Mouse (Mus musculus) ovary, adult 18-20 months (tissue): ENCODE data around the gene Ppp1r3d.

Source experiments
- DNase-seq: peaks from one replicate; pipeline ENCODE4 v3.0.0; 2022; ENCODE audit warnings: low spot score, mixed read lengths

Gene Ppp1r3d

DNA sequence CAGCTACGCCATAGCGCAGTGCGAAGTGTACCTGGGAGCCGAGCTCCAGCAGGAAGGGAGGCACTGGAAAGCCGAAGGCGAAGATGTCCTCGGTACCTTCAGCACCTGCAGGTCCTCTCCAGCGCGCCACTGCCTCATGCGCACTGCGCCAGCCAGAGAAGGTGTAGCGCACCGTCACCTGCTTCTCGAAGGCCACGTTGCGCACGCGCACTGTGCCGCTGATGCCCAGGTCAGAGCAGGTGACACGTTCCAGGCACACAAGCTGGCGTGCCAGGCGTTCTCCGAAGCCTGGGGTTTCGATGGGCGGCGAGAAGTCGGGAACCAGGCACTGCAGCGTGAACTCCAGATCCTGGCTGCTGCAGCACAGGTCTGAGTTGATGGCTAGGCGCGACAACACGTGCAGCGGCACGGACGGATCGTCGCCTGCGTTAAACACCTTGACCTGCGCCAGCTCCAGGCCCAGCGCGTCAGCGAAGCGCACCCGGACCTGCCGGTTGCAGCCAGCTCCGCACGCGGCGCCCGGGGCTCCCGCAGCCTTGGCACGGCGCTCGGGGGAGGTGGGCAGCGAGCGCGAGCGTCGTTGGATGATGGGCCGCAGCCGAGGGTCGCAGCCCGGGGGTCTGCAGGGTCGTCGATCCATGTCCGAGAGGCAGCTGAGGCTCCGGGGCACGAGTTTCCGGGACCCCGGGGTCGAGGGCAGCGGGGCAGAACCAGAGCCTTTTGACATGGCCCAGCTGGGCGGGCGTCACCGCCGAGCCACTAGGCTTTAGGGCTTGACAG is 601 bp downstream of the Ppp1r3d start:
- no peak for DNase-seq

DNA sequence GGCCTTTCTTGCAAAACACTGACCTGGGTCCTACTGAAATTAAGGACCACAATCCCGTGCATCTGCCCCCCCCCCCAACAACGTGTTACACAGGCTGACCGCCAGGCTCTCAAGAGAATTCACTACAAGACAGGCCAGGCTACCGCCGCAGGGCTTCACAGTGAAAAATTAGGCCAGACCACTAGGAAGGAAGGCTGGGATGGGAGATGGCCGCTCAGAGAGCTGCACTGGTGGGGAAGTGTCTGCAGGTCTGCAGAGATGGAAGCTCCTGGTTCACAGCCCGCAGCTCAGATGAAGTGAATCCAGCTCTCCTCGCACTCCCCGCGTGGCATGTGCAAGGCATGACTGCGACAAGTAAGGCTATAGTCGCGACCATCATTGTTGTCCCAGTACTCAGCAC is 1.2 kb downstream of the Ppp1r3d start:
- no peak for DNase-seq

DNA sequence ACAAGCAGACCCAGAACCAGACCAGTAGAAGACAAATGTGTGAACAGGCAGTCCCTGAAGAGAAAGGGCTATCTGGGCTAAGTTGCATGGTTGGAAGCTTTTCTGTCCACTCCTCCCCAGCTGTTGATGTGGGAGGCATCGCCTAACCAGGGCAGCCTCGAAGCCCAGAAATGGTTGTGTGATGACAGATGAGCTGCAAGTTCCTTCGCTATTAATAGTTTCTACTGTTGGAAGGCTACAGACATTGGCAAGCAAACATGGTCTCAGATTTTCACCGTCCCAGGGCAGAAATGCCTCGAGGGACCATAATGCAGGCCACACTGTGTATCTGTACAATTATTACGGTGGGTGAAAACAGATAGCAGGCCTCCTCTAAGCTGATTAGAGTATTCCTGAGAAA is 1.7 kb downstream of the Ppp1r3d start:
- DNase-seq = no peak

DNA sequence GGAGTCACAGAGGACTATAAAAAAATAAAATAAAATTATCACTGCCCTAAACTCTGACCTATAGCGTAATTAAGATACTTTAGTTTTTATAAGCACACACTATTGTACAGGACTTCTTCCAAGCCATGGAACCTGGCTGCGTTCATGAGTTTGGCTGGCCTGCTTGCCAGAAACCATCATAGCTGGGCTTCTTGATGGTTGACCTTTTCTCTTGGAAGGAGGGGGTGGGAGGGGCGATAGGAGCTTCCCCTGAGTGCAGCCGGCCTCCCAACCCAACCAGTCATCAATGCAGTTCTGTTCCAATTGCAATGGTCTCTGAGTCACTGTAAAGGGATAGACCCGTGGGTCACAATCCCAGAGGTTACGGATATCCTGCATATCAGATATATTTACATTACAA is 4.0 kb downstream of the Ppp1r3d start:
- DNase-seq = no peak

DNA sequence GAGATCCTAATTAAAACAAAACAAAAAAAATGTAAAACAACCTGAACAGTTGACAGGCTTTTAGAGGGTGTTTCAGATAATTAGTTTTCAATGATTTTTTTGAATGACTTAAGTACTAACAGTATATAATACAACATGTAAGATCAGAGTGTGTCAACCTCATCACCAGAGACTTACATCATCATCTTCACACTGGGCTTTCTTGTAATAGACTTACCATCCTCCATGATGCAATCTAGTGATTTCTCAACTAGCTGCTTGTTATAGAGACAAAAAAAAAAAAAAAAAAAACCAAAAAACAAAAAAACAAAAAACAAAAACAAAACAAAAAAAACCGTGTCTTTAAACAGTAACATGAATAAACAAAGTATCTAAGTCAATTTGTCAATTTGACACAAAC is 5.2 kb downstream of the Ppp1r3d start:
- no peak for DNase-seq

DNA sequence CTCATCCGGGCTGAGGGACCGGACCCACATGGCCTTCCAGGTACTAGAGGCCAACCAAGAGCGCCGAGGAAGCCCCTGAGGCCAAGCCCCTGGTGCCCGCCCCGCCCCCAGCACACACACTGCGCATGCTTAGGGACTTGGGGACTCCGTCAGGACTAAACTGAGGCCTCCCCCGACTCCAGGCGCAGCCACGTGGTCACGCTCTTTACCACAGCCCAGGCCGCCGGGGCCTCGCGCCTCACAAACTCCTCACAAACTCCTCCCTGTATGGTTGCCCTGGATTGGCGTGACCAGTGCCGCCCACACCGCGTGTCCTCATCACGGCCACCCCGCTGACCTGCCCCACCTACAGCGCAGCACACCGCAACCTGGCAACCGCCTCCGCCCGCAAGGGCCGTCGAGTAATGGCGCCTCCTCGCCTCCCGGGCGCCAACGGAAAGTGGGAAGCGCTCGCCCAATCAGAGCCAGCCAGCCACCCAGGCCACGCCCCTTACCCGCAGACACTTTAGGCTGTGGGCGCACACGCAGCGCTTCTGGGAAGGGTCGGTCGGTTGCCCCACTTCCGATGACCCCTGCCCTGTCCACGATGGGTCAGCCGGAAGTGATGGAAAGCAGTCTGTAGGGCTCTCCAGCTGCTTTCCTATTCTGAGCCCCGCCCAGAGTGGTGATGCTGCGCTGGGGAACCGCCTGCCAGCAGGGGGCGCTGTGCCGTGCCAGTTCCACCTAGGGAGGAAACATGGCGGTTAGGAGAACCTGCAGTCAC is 7.0 kb downstream of the Ppp1r3d start, which contains the start of gene Sycp2:
Gene Sycp2, minus strand, starts transcription at position 633 of the 763 bp plus-strand sequence.
- no peak for DNase-seq
